Mouse (Mus musculus) monocyte, adult 5-6 weeks (primary cell): ENCODE measurements around the gene Rps18. TPM values are rescaled to one million over a fixed set of nuclear protein-coding genes. Genes with fewer than 3 reads are reported as not detected.
"Not testable (repeated sequence)": the region's sequence is repeated elsewhere in the genome, so short reads cannot be mapped to it uniquely, and the experiment has no call there.

Experiments used
- ATAC-seq: fragments of 153-309, 156-312 bp; replicated peaks from 2 replicates; pipeline ENCODE4 v1.8.0; 2017; ENCODE audit warnings: mild to moderate bottlenecking; ENCODE audit not compliant: low TSS enrichment, insufficient number of reproducible peaks, severe bottlenecking, poor library complexity, low FRiP score
- total RNA-seq: library from RNA; stranded (forward); fragments of 200-1000, 200-491, 200-594 nt; gene quantifications from 3 replicates; pipeline ENCODE4 v1.2.3, GENCODE M21; 2017

Rps18 gene
- total RNA-seq = 765 to 894 TPM (median 817 TPM) in 3 replicates

DNA sequence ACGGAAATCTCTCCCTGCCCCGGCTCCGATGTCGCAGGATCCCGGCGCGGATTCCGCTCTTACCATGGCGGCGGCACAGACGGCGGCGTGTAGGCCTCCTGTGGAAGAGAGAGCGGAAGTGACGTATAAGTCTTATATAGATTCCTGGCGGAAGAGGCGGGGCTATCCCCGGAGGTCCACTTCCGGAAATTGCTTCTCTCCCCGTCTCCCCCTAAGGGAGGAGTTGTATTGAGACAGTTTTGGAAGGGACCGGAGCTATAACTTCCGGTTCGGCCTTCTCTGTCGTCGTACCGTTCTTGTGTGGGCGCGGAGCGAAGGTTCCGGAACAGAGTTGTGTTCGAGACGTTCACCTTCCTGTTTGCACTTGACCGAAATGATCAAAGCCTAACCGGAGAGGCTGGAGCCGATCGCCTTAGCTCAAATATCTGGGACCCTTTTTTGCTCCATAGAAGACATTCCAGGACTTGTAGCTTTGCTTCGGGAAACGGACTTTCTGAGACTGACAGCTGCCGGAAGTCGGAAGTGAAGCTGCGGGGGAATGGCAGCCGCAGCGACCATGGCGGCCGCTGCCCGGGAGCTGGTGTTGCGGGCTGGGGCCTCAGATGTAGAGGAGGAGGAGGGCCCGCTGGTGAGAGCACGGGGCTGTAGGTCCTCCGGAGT, at the start of gene Rps18, which contains the start of gene Vps52:
Rps18 (minus strand) TSS at position 447 of the 660 bp plus-strand sequence.
Vps52 (plus strand) TSS at position 258 of the 660 bp plus-strand sequence.
- peak; percentile 89 for ATAC-seq

DNA sequence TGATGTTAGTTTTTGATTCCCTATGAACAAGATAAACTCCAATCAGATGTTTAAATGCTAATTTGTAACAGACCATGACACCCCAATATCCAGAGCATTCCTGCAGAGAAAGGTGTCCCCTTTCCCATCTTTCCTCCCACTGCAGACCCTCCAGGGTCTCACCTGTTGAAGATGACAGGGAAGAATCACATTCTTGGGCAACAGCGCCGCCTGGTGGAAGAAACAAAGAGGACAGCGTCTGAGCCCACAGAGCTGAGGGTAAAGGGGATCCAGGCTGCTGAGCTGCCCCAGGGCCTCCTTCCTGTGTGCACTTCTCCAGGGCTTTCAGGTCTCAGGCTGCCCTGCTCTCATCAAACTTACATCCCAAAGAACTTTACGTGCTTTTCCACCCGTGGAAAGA, 47.6 kb upstream of the Rps18 start:
- no peak for ATAC-seq

DNA sequence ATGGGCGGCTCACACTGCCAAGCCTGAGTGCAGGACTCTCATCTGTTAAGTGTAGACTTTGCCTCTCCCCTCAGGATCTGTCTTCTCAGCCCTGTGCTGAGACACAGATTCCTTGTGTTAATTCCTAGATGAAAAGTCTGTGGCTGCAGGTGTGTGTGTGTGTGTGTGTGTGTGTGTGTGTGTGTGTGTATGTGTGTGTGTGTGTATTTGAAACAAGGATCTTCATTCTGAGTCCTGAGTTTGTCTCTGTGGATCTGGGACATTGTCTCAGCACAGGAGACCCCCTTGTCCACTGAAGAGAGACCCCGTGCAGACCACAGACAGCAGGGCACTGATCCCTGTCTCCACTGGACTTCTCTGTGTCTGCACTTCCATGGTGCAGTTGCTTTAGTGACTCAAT, 45.0 kb upstream of the Rps18 start:
- not testable (repeated sequence) for ATAC-seq

DNA sequence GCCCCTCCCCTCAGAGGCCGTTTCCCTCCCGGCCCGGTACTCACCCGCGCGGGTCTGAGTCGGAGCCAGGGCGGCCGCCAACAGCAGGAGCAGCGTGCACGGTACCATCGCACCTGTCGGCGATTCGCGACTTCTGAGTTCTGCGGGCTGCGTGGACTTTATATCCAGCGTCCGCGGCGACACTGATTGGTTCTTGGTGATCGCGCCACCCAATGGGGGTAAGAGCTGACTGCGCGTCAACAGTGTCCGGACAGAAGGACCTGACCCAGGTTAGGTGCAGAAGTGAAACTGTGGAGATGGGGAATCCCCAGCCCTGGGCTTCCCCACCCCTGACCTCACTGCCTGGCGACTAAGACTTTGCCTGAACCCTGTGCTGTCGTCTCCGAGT, 44.3 kb upstream of the Rps18 start, which contains the start of gene H2-K1:
H2-K1 (minus strand) TSS at position 198 of the 388 bp plus-strand sequence.
- peak; percentile 95 for ATAC-seq

DNA sequence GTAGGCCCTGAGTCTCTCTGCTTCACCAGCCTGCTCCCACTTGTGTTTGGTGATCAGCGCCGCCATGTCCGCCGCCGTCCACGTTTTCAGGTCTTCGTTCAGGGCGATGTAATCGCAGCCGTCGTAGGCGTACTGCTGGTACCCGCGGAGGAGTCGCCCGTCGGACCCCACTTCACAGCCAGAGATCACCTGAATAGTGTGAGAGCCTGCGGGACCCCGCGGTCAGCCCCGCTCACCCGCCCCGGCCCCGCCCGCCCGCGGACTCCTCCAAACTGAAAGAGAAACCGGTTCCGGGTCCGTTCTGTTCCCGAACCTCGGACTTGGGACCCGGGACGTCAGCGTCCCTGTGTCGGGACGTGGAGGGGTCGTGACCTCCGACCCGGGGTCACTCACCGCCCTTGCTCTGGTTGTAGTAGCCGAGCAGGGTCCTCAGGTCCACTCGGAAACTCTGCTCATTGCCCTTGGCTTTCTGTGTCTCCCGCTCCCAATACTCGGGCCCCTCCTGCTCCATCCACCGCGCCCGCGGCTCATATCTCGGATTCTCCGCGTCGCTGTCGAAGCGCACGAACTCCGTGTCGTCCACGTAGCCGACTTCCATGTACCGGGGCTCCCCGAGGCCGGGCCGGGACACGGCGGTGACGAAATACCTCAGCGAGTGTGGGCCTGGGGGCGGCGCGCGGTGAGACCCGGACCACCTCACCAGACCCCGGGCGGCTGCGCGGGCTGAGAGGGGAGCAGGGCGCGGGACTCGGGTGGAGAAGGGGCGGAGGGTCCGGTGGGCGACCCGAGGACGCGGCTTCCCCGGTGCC, 43.7 kb upstream of the Rps18 start:
- ATAC-seq = no peak

DNA sequence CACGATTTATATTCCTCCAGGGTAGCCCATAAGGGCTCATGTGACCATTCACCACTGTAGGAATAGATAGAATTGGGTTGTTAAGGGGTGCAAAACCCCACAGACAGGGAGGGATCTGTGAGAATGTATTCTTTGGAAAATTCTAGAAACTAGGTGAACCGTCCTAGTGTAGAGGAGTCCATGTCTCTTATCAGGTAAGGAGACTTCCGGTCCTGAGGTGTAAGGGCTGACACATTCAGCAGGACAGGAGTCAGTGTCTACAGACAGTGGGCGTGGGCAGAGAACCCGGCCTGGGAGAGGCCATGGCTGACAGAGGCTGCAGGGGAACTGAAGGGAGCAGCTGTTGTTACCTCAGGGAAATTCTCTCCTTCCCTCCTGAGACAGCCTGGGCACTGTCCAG, 42.9 kb upstream of the Rps18 start:
- not testable (repeated sequence) for ATAC-seq

DNA sequence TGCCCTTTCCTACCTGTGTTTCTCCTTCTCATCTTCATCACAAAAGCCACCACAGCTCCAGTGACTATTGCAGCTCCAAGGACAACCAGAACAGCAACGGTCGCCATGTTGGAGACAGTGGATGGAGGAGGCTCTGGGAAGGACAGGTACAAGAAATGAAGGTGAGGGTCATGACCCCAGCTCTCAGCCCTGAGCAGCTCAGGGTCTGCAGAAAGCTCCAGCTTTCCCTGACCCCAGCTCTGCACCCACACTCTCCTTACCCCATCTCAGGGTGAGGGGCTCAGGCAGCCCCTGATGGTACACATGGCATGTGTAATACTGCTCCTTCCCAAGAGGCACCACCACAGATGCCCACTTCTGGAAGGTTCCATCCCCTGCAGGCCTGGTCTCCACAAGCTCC, 41.2 kb upstream of the Rps18 start:
- ATAC-seq = not testable (repeated sequence)

DNA sequence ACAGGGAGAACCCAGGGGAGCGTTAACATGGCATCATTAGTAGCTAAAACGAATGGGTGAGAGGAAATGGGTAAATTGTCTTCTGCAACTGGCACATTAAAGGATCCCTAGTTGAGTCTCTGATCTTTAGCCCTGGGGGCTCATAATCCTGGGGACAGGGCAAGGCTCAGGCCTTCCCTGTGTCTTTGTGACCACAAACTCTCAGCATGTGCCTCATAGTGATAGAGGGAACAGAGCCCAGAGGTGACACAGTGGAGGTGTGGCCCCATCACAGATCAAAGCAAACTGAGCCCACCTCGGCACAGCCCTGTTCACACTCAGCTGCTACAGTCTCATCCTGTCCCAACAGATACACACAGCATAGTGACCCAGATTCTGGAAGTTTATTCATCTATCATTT, 39.9 kb upstream of the Rps18 start:
- ATAC-seq = no peak

DNA sequence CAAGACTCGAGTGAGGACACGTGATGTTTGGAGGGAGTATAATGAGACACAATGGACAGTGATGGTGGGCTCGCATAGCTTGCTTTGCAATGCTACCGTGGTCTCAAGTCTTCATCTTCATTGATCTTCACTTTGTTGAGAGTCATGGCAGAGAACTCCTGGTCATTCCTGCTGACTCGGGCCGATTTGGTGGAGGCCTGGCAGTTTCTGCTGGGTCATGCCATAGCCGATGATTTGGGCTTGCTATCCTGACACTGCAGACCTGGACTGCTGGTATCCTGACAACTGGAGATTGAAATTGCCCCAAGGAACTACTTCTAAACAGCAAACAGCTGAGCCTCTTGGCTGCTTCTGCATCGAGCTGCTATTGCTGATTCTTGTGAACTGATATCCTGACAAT, 39.2 kb upstream of the Rps18 start:
- ATAC-seq = no peak

DNA sequence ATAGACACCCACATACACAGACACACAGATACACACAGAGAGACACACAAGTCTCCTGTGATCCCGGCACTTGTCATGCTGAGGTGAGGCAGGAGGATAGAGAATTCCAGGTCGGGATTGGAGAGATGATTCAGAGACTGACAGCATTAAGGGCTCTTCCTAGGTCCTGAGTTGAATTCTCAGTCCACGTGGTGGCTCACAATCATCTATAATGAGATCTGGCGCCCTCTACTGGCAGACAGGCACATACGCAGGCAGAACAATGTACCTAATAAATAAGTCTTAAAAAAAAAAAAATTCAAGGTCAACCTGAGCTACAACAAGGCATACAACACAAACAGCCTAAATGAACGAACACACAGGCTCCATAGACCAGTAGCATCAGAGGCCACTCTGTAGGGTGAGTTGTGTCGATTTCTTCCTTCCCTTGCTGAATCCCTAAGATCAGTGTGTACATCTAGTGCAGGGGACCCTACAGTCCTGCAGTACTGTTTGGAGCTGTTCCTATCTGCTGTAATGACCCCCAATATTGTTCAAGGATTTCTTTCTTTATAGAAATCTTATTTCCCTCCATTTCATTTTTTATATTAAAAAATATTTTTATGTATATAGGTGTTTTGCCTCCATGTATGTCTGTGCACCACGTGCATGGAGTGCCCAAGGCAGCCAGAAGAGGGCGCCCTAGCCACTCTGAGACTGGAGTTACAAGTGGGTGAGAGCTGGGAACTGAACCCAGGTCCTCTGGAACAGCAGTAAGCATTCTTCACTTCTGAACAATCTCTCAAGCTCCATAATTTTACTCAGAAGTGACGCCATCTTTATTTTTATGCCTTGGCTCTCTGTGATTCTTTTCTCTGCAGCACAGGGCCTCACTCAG, 36.2 kb upstream of the Rps18 start:
- peak; percentile 78 for ATAC-seq

DNA sequence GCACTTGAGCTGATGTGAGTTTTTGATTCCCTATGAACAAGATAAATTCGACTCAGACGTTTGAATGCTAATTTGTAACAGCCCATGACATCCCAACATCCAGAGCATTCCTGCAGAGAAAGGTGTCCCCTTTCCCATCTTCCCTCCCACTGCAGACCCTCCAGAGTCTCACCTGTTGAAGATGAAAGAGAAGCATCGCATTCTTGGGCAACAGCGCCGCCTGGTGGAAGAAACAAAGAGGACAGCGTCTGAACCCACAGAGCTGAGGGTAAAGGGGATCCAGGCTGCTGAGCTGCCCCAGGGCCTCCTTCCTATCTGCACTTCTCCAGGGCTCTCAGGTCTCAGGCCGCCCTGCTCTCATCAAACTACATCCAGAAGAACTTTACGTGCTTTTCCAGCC, 26.3 kb upstream of the Rps18 start:
- ATAC-seq = not testable (repeated sequence)

DNA sequence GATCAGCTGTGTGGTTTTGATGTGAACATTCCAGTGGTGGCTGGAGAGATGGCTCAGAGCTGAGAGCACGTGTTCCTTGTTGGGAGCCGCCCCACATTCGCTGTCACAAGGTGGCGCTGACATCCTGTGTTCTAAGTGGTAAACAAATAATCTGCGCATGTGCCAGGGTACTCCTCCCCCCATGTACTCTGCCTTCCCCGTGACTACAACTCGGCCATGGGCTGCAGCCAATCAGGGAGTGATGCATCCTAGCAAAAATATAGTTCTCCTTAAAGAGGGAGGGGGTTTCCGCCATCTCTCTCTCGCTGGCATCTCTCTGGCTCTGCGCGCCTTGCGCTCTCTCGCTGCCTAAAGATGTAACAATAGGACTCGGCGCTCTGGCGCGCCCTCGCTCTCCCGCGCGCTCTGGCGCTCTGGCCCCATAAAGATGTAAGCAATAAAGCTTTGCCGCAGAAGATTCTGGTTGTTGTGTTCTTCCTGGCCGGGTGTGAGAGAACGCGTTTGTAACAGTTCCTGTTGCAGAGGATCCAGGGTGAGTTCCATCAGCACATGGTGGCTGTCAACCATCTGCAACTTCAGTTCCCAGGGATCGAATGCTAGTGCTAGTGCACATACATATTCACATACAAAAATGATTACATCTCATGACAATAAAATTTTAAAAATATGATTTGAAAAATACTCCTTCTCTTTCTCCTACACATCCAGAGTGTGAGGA, 25.6 kb upstream of the Rps18 start:
- ATAC-seq = peak; percentile 68

DNA sequence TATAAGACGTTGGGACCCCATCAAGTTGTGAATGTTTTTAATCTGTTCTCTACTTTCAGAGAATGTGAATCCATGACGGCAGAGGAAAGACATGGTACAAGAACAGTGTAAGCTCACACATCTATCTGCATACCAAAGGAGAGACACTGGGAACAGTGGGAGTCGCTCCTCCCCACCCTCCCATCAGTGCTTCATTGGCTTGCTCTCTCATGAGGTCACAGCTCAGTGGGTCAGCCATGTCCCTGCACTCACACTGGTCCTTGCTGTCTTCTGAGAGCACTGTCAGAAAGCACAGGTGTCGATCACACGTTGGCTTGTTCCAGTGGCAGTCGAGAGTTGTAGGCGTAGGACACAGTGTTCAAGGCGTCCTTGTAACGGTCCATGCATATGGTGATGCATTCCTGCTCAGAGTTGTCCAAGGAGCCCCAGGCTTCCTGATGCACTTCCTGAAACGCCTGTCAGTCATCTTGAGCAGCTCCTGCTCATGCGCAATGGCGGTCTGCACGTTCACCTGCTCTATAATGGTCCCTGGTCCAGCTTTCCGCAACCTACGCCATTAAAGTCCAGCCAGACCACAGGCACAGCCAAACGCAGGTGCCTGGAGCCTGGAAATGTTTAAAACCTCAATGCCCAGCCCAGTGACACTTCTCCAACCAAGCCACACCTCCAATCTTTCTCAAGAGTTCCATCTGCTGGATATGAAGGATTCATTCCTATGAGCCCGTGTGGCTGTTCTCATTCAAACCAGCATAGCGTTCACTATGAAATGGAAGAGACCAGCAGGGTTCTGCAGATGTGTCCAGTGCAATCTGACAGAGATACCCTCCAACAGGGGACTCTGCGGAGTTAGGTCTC, 24.6 kb upstream of the Rps18 start:
- 0 out of 2 replicates have a peak, but pooled peaks have one; percentile 10 for ATAC-seq

DNA sequence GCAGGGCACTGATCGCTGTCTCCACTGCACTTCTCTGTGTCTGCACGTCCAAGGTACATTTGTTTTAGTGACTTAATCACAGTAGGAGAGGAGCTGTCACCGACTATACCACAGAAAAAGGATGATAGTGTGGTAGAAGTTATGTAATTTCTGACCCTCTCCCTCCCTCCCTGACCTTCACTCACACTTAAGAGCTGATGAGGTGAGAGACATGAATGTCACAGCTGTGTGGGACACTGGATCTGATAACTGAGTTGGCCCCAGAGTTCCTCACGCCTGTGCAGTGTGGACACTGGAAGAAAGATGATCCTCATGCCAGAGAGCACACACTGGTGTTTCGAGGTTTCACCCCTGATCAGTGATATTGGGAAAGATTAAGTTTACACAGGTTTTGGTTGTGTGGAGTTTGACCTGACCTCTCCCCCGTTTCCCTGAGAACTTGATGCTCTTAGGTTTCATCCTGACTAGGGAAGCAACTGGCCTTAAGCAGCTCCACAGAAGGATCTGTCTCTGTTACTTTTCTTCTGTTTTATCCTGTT, 23.8 kb upstream of the Rps18 start:
- ATAC-seq = no peak

DNA sequence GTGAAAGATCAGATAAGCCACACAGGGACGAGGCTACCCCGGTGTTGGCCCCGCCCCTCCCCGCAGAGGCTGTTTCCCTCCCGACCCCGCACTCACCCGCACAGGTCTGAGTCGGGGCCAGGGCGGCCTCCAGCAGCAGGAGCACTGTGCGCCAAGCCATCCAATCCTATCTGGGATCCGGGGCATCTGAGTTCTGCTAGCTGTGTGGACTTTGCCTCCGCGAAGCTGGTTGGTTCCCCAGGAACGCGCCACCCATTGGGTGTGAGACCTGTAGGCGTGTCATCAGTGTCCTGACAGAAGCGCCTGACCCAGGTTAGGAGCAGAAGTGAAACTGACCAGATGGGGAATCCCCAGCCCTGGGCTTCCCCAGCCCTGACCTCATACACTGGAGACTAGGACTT, 22.8 kb upstream of the Rps18 start:
- ATAC-seq = peak; percentile 89

DNA sequence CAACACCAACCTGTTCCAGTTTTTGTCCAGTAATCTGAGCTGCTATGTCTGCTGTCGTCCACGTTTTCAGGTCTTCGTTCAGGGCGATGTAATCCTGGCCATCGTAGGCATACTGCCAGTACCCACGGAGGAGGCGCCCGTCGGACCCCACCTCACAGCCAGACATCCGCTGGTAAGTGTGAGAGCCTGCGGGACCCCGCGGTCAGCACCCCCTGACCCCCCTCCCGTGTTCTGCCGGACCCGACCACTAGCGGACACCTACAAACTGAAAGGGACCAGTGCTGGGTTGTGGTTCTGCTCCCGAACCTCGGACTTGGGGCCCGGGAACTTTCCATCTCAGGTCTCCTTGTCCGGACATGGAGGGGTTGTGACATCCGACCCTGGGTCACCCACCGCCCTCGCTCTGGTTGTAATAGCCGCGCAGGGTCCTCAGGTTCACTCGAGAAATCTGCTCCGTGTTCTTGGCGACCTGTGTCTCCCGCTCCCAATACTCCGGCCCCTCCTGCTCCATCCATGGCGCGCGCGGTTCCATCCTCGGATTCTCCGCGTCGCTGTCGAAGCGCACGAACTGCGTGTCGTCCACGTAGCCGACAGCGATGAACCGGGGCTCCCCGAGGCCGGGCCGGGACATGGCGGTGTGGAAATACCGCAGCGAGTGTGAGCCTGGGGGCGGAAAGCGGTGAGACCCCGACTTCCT, 22.2 kb upstream of the Rps18 start:
- no peak for ATAC-seq

DNA sequence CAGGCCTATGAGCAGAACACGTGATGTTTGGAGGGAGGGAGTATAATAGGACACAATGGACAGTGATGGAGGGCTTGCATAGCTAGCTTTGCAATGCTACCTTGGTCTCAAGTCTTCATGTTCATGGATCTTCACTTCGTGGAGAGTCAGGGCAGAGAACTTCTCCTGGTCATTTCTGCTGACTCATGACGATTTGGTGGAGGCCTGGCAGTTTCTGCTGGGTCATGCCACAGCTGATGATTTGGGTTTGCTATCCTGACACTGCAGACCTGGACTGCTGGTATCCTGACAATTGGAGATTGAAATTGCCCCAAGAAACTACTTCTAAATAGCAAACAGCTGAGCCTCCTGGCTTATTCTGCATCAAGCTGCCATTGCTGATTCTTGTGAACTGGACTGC, 17.8 kb upstream of the Rps18 start:
- ATAC-seq = no peak
